Mouse (Mus musculus) ES-Bruce4 (cell line): ENCODE results near the gene Ifnk.

Experiments used
- CTCF ChIP-seq: IDR thresholded peaks from one replicate; pipeline ENCODE4 v1.8.1; 2011; ENCODE audit warnings: low read depth, low read length
- EP300 ChIP-seq: IDR thresholded peaks from 2 replicates; pipeline ENCODE4 v1.6.1; 2011; ENCODE audit warnings: low read depth, low read length; ENCODE audit not compliant: insufficient read depth
- POLR2A ChIP-seq: IDR thresholded peaks from one replicate; pipeline ENCODE4 v1.8.1; 2011; ENCODE audit warnings: low read length; ENCODE audit not compliant: insufficient read depth

DNA sequence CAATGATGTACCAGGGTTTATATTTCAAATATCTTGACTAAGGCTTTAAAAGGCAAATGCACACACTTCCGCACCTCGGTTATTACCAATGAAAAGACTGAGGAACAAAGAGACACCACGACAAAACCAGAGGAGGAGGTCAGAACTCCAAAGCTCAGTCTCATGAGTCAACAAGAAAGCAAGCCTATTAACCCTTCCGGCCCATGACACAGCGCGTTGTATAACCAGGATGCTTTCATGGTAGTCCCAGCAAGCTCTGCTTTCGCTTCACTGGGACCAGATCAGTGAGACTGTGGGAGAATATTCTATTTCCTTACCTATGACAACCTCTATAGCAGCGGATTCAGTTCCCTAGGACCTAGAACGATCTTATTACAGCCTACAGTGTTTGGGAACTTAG lies 25.1 kb upstream of the Ifnk start:
- TF ChIP-seq CTCF = no peak
- TF ChIP-seq EP300 = no peak
- no peak for TF ChIP-seq POLR2A
